In the genomic region with DNA sequence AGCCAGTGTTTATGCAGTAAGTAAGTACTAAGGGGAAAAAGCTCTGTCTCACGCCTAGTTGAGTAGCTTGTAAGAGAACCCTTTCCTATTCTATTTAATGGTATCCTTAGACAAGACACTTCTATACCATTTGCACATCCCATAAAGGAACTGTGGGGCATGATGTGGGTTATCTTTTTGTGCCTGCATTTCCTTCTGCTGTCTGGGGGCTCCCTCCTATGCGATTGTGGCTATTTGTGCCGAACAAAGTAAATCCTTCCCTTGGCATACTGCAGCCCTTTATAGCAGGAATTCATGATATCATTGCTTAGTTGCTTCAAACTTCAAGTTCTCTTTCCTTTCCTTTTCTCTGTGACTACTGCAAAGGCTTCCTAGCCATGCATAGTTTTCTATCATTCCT, we compare ENCODE assay signal across 25 mouse cellular contexts.
"Had no signal": no experiment of that assay in that cellular context is flagged by ENCODE, and none has a peak within 500 bp of the region (broad histone marks: within the 10 kb centered on the region; RNA-seq: fewer than 3 reads in every experiment).

No protein-coding gene starts in this region.

- H3K4me3 ChIP-seq: heart, adult 2 months; heart, embryonic 10.5 days; heart, embryonic 12.5 days; hindbrain, embryonic 10.5 days; hindbrain, embryonic 12.5 days; intestine, embryonic 15.5 days; layer of hippocampus, adult 2 months; left cerebral cortex, adult 2 months; limb, embryonic 10.5 days; limb, embryonic 12.5 days had no signal

- H3K36me3 ChIP-seq: heart, embryonic 10.5 days; heart, embryonic 12.5 days; hindbrain, embryonic 12.5 days; intestine, embryonic 15.5 days; limb, embryonic 10.5 days had no signal

- H3K27me3 ChIP-seq: intestine, embryonic 15.5 days had no signal

- H3K9me3 ChIP-seq: heart, embryonic 10.5 days; heart, embryonic 12.5 days; hindbrain, embryonic 10.5 days; hindbrain, embryonic 12.5 days; intestine, embryonic 15.5 days; limb, embryonic 10.5 days; limb, embryonic 12.5 days had no signal

- H3K9ac ChIP-seq: heart, embryonic 12.5 days; hindbrain, embryonic 12.5 days; hindbrain, embryonic 14.5 days; intestine, embryonic 15.5 days; limb, embryonic 12.5 days had no signal

- H3K4me2 ChIP-seq: heart, embryonic 12.5 days; hindbrain, embryonic 12.5 days; hindbrain, embryonic 14.5 days; intestine, embryonic 15.5 days; limb, embryonic 12.5 days; liver, embryonic 11.5 days had no signal

- H3K4me1 ChIP-seq: heart, embryonic 10.5 days; intestine, embryonic 15.5 days; limb, embryonic 10.5 days; limb, embryonic 12.5 days had no signal

- ATAC-seq: hindbrain, embryonic 16.5 days; inflammation-experienced regulatory T-cells, adult 6 months; intestine, embryonic 15.5 days had no signal

- H3K27ac ChIP-seq: heart, adult 2 months; heart, embryonic 10.5 days; hindbrain, embryonic 10.5 days; hindbrain, embryonic 12.5 days; hindbrain, embryonic 14.5 days; intestine, embryonic 15.5 days; layer of hippocampus, adult 2 months; left cerebral cortex, adult 2 months; limb, embryonic 10.5 days; limb, embryonic 12.5 days had no signal

- DNase-seq: gastrocnemius, postnatal 14 days; gastrocnemius, postnatal 36 days; heart, adult 11 months; heart, adult 2 months; heart, postnatal 10 days; heart, postnatal 4 days; kidney, adult 18-20 months; kidney, adult 8-10 months; kidney, postnatal 10 days; kidney, postnatal 25 days; kidney, postnatal 4 days; liver had no signal
